Mouse (Mus musculus) kidney, postnatal 4 days (tissue): ENCODE measurements around the gene Cyp26b1.
"Not testable (repeated sequence)": the region's sequence is repeated elsewhere in the genome, so short reads cannot be mapped to it uniquely, and the experiment has no call there.

Source experiments
- DNase-seq, 2 experiments: peaks; one replicate each; pipeline ENCODE4 v3.0.0; 2021; ENCODE audit warnings: mixed read lengths in 2 of 2

The Cyp26b1 gene

GRCm38 (mm10) chr6:84593693-84594092, at the start of gene Cyp26b1:
Gene Cyp26b1, minus strand, starts transcription at chr6:84593908.
- no peak for DNase-seq

- DNase-seq = no peak
These were observed 47.3 kb upstream of the Cyp26b1 start for GRCm38 (mm10) chr6:84641062-84641431.

GRCm38 (mm10) chr6:84640324-84641061, 46.8 kb upstream of the Cyp26b1 start:
- DNase-seq = peak; percentile 77 to 83

- DNase-seq = peak; percentile 38 to 58
These were observed 44.5 kb upstream of the Cyp26b1 start for GRCm38 (mm10) chr6:84638206-84638605.

GRCm38 (mm10) chr6:84631588-84631987, 37.9 kb upstream of the Cyp26b1 start:
- no peak for DNase-seq

- DNase-seq = peak; percentile 19 to 28
These were observed 36.6 kb upstream of the Cyp26b1 start for GRCm38 (mm10) chr6:84630276-84630675.

- DNase-seq = no peak
These were observed 35.1 kb upstream of the Cyp26b1 start for GRCm38 (mm10) chr6:84628831-84629230.

GRCm38 (mm10) chr6:84626398-84626797, 32.7 kb upstream of the Cyp26b1 start:
- DNase-seq = no peak

DNA sequence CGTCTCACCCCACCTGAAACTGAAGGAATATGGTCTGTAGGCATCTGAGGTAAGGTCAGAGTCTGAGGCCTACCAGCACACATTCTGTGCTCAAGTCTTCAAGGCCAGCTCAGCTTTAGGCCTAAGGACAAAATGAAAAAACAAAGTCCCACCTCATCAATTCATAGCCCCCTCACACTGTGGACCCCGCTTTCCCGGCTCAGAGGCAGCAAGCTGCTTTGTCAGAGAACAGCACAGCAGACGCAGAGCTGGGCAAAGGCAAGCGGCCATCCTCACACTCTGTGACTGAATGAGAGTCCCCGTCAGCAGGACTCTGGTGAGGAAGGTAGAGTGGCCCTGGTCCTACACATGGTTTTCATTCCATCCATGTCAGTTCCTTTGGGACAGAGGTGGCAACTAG, 25.5 kb upstream of the Cyp26b1 start:
- DNase-seq = no peak

DNA sequence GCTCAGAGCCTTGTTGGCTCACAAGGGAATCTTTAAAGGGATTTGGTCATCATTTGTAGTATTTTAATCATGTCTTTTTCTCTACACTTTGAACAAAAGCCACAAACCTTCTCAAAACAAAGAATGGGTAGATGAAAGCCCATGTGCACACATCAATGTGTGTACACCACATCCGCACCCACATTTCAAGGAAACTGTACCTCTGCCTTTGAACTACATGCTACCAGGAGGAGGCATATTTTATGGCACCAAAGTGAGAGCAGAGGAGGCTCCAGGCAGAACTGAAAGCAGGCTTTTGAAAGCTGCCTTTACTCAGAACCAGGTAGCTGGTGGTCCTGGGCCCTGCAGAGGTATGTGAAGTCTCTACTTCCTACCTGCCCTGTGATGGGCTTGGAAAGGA, 23.3 kb upstream of the Cyp26b1 start:
- DNase-seq = no peak

GRCm38 (mm10) chr6:84616586-84616985, 22.9 kb upstream of the Cyp26b1 start:
- no peak for DNase-seq

DNA sequence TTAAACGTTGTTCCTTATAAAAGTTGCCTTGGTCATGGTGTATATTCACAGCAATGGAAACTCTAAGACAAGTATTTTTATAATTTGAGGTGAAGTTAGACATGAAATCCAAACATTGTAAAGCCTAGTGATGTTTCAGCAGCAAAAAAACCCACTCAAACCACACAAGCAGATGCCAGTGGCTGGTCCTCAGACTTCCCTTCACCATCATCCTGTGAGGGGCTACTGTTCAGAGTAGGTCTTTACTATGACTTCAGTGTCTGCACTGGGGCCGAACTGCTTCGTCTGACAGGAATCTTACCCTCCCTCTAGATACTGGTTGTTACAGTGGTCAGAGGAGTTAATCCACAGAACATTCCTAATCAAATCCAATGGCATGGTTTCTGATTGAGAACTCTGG, 19.9 kb upstream of the Cyp26b1 start:
- DNase-seq = no peak

DNA sequence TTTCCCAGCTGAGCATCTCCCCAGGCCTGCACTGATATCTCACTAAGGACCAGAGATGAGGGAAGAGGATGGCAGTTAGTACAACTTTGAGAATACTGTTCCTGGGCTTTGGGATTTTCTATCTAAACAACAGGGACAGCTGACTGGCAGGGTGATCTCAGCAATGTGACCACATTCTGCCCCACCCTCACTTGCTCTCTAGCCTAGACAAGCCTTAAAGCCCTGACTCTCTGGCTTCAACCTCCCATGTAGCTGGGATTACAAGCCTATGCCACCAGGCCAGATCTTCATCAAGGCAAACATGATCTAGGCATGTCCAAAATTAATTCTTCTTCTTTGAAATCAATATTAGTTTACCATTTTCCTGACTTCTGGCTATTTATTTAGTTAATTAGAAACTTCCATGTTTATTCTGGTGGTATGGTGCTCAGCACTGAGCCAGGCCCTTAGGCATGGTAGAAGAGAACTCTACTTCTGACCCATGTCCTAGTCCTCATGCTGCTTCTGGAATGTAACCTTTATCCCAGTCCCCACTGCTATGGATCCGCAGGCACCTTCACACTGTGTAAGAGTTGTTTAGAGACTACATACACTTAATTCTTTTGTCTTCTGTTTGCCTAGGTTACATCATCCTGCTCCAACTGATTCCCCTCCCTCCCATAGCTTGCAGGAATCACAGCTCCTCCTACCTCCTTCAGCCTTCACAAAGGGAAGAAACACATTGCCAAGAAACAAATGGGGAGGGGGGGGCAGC, 7.6 kb upstream of the Cyp26b1 start:
- DNase-seq = no peak

GRCm38 (mm10) chr6:84599296-84599695, 5.6 kb upstream of the Cyp26b1 start:
- not testable (repeated sequence) for DNase-seq

GRCm38 (mm10) chr6:84598725-84599124, 5.0 kb upstream of the Cyp26b1 start:
- DNase-seq = no peak

GRCm38 (mm10) chr6:84594626-84595025, 918 bp upstream of the Cyp26b1 start:
- DNase-seq = no peak

DNA sequence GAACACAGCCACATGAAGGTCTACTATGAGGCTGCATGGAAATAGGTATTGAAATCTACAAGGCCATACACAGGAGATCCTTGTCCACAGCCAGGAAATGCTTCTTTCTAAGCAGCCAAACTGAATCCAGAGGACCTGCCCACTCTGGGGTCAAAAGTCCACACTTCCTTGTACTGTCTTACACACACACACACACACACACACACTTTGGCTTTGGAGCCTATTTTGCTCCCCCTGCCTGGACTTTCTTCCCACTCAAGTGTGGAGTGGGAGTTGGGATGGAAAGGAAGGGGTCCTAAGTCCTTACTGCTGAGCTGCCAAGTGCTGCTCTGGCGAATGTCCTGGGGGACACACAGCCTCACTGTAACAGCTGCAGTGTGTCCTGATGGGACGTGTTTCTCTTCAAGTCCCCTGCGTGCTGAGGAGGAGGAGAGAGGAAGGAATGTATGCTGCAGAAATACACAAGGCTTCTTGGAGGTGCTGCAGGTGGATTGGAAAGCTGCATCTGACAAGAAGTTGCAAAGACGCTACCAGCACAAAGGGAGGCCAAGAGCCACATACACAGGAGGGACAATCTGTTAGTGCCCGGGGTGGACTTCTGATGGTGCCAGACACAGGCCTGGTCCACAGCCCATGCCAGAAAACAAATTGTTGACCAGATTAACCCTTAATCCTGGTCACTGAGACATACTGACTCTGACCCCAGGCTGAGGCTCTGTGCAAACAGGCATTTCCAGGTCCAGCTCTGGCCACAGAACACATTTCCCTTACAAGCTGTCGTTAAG, 2.6 kb downstream of the Cyp26b1 start:
- DNase-seq = peak; percentile 47 to 69

GRCm38 (mm10) chr6:84589742-84590686, 3.7 kb downstream of the Cyp26b1 start:
- DNase-seq = peak; percentile 93

DNA sequence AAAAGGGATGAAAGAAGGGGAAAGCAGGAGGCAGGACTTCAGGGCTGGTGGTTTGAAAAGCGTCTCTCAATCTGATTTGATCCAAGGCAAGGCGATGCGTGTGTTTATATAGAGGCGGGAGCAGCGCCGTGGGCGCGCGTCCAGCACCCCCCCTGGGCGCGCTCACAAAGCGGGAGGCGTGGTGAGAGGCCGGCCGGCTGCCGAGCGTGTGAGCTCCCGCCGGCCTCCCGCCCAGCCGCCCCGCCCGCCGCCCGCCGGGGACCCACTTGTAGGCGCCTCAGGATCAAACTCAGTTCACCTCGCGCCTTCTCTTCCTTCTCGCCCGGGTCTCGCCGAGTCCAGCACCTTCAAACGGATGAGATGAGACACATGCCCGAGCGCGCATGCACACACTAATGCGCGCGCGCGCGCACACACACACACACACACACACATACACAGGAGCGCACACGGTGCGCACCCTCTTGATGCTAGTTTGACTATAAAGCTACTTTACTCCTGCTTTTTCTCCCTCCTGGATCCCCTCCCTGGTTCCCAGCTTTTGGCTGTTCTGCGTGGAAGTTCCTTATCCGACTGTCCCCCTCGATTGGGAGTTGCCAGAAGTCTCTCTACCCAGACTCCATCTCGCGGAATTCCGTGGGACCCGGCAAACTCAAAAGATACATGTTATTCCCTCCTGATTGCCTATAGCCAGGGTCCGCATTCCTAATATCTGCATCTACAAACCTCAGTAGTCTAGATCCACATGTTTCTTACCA, 4.6 kb downstream of the Cyp26b1 start:
- DNase-seq = peak; percentile 68 to 70

DNA sequence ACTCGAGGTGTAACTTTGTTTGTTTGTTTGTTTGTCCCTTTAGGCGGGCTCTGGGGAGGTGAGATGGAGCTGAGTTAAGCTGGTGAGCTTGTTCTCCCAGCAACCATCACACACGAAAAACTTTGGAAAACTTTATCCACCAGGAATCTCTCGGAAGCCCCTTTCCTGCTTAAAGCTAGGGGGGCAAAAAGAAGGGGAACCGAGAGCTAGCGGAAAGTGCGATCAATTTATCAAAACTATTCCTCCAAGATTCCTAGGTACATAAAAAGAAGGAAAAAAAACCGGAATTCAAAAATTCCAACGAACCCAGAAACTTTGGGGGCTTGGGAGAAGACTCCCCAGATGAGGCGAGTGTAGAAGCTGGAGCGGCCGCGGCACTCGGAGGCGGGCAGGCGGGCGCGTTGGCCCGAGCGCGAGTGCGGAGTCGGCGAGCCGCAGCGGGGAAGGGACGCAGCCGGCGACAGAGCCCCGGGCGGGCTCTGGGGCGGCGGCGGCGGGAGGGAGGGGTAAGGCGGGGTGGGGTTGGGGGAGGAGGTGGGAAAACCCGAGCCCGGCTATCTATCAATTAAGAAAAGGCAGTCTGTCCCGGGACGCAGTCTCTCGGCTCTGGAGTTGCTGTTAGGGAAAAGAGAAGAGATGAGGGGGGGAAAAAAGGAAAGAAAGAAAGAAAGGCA, 5.3 kb downstream of the Cyp26b1 start:
- DNase-seq = peak in 1 of 2 experiments; percentile 58
